Mouse (Mus musculus): Measurements from ENCODE around the gene Spsb4.
"Not testable (repeated sequence)": the region's sequence is repeated elsewhere in the genome, so short reads cannot be mapped to it uniquely, and the experiment has no call there.

Gene Spsb4

DNA sequence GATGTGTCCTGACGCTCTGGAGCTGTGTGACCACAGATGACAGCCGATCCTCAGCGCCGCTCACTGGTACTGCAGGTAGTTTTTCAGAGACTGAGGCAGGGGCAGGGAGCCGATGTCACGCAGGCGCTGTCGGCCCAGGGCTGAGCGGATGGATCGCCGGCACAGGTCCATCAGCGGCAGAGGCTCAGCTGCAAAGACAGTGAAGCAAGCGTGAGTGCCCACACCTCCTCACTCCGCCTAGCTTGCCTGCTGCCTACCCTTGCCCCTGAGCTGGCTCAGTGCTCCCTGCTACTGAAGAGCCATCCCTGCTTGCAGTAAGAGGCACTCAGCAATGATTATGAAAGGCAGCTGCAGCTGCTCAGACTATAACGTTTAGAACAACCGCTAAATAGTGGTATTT is 74.1 kb downstream of the Spsb4 start:
- no peak for DNase-seq

GRCm38 (mm10) chr9:96942975-96943374 is 75.7 kb downstream of the Spsb4 start:
- no peak for DNase-seq

- DNase-seq = no peak
Observed at GRCm38 (mm10) chr9:96938887-96939286, 79.8 kb downstream of the Spsb4 start.

DNA sequence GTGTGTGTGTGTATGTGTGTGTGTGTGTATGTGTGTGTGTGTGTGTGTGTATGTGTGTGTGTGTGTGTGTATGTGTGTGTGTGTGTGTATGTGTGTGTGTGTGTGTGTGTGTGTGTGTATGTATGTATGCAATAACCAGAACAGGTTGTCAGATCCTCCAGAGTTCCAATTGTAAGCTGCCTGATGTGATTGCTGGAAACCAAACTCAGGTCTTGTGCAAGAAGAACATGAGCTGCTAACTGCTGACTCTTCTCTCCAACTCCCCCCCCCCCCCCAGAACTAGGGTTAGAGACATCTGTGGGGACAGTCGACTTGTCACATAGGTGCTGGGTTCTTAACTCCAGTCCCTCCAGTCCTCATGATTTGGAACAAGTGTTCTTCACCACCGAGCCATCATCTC is 82.2 kb downstream of the Spsb4 start:
- not testable (repeated sequence) for DNase-seq

DNA sequence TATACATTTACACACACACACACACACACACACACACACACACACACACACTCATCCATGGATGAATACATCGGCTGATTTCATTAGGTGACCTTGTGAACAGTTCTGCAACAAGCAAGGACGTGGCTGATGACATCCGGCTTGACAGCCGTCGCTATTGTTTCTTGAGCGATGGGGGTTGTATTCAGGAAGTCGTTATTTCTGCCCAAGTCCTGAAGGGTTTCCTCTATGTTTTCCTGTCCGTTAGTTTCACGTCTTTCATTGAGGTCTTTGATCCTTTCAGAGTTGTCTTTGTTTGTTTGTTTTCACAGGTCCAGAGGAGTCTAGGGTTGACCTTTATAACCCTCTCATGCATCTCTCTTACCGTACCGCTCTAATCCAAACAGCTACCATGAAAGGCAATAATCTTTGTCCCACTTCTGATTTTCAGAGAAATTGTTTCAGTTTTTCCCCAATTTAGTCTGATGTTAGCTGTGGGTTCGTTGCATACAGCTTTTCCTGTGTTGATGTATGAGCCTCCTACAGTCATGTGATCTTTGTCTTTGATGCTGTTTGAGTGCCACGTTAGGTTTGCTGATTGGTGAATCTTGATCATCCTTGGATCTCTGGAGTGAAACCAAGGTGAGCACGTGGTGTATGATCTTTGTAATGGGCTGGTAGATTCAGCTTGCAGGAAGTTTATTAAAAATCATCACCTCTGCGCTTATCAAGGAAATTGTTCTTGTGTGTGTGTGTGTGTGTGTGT is 82.9 kb downstream of the Spsb4 start:
- DNase-seq = no peak

- no peak for DNase-seq
Observed at GRCm38 (mm10) chr9:96934816-96935215, 83.8 kb downstream of the Spsb4 start.

DNA sequence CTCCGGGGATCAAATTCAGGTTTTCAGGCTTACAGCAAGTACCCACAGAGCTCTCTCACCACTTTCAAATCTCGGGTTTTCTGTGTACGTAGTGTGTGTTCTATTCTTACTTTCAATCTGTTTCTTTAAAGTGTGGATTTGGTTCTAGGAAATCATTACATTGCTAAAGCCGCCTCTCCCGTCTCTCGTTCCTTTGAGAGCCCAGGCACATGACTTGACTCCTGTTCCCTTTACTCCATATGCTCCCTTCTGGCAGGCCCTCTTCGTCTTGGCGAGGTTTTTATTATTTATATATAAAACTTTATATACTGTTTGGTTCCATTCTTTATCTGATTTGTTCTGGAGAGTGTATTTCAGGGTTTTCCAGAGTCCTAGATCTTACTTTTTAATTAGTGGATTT is 85.9 kb downstream of the Spsb4 start:
- DNase-seq = no peak

GRCm38 (mm10) chr9:96923577-96924316 is 94.9 kb downstream of the Spsb4 start:
- no peak for DNase-seq

DNA sequence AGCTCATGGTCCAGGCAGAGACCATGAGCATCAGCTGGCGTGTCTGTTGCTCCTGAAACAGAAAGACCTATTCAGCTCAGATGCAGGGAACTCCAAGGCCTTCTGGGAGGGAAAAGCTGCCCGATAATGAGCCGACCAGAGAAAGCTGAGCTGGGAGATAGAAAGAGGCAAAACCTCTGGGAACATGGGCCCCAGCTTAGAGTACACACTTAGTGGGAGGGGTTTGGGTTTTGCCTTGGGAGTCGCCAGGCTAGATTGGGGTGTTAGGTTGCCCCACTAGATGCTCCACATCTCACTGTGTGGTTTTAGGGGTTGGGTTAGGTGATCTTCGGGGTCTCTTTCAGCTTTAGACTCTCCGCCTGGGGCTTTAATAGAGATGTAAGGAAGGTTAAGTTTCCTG is 95.5 kb downstream of the Spsb4 start:
- DNase-seq = no peak

GRCm38 (mm10) chr9:96916620-96917538 is 101.8 kb downstream of the Spsb4 start:
- peak; percentile 89 to 94 for DNase-seq

GRCm38 (mm10) chr9:96916076-96916475 is 102.6 kb downstream of the Spsb4 start:
- no peak for DNase-seq

- no peak for DNase-seq
Observed at GRCm38 (mm10) chr9:96914851-96915250, 103.8 kb downstream of the Spsb4 start.

DNA sequence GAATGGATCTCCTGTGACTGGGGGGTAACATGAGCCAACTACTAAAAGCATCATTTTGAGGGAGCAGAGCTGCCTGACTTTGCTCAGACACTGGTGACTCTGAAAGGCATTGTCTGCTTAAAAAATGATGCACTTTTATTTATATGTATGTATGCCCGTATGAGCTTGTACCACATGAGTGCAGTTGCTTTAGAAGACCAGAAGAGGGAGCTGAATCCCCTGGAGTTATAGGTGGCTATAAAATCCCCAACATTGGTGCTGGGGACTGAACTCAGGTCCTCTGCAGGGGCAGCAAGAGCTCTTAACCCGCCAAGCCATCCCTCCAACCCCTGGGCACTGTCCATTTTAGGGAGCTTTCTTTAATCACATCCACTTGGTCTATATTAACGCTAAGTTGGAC is 104.6 kb downstream of the Spsb4 start:
- no peak for DNase-seq

- no peak for DNase-seq
Observed at GRCm38 (mm10) chr9:96909503-96909902, 109.1 kb downstream of the Spsb4 start.

GRCm38 (mm10) chr9:96908737-96909136 is 109.9 kb downstream of the Spsb4 start:
- DNase-seq = no peak

DNA sequence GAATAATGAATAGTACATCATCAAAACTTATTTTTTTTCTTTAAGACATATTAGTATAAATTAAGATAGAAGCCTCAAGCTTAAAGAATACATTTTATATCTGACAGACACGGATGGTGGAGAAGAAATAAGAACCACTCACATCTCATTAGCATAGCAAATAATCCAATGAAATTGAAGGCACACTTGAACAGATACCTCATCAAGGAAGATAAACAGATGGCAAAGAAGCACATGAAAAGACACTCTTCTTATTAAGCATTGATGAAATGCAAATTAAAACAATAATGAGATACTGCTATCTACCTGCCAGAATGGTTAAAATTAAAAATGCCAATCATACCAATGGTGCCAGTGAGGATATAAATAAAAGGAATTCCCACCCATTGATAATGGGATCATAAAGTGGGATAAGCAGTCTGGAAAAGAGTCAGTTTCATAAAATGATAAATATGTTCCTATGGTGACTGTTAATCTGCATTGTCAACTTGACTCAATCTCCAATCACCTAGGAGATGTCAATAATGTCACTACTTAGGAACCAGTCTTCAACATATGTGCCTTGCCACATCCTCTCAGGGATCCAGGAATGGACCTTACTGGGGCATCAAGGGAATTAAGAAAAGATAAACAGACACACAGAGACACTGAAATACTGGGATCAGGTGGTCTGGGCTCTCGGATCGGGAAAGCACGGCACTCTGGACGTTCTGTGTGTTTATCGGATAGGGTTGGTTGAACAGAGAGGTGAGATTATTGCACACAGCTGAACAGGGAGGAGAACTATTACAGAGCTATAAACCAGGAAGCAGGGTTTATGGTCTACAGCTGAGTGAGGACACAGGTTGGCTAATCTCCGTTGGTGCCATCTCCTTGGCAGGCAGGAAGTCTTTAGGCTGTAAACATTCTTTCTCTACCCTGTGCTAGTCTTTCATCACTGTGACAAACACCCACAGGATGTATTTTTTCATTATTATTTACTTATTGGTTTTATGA is 114.0 kb downstream of the Spsb4 start:
- no peak for DNase-seq

DNA sequence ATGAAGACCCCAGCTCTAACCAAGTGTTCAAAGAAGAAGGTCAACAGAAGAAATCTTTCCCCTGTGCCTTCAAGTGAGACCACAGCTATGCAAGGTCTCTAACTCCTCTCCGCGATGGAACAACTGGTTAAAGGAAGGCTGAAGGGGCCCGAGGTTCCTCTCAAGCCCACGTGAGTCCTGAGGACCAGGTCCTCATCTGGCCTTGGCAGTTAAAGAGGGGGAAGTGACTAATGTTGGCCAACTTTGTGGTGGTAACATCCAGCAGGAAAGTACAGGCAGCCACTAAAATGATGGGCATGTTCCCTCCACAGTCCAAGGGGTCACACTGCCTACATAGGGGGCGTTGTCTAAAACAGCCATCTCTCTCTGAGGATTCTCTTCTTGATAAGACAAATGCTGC is 118.9 kb downstream of the Spsb4 start:
- no peak for DNase-seq

DNA sequence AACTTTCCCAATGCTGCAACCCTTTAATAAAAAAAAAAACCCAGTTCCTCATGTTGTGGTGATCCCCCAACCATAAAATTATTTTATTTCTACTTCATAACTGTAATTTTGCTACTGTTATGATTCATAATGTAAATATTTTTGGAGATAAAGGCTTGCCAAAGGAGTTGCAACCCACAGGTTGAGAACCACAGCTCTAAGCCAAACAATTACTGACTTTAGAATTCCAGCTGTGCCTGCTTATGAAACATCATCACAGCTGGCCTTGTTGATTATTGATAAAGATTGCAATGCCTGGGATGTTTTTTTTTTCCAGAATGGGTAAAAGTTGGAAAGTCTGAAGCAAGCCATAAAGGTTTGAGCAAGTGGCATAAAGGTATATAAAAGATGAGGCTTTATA is 119.6 kb downstream of the Spsb4 start:
- no peak for DNase-seq

DNA sequence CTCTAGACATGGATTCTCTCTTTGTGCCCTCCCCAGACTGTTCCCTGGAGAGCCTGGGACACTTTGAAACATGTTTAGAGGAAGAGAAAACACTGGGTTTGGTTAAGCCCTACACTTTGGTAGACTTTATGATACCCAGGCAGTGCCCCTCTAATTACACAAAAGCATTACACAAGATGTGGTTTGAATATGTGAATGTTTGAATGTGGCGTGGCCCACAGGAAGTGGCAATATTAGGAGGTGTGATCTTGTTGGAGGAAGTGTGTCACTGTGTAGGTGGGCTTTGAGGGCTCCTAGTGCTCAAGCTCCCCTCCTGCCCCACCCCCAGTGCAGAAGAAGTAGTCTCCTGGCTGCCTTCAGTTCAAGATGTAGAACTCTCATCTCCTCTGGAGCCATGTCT is 122.0 kb downstream of the Spsb4 start:
- no peak for DNase-seq

GRCm38 (mm10) chr9:96893582-96893981 is 125.1 kb downstream of the Spsb4 start:
- no peak for DNase-seq

Data from lung, postnatal 4 days (tissue).